8 mouse cellular contexts compared by ENCODE assay signal in the genomic region with DNA sequence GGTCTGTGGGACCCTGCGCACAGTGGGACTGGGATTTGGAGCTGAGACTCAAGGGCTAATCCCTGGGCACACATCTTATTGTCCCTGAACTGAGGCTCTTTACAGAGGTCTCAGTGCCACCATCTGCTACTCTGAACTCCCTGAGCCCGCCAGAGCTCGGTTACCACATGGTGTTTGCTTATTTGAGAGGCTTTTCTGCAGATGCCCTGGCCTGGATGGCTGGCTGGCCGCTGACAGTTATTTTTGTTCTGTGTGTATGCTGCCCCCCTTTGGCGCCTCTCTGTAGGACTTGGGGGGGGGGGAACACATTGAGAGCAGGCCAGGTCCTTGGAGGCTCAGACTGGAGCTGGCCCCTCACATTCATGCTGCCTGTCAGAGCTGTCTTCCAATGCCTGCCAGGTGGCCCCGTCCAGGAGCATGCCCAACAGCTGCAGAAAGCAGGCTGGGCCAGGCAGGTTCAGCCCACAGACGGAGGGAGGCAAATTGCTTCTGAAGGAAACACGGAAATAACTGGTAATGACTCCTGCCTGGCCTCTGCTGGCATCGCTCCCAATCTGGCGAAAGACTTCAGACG. TPM values are rescaled to one million over a fixed set of nuclear protein-coding genes. Genes with fewer than 3 reads are reported as not detected.
DNase-seq lines count a peak whose midpoint lies in the region; ATAC-seq and TF ChIP-seq lines count a peak whose summit lies in the region.

No protein-coding gene starts in this region.

- no peak overlapping the region for H3K4me2 ChIP-seq in forebrain, postnatal 0 days (ENCODE audit: low read depth)
- no peak overlapping the region for H3K4me2 ChIP-seq in midbrain, embryonic 16.5 days (ENCODE audit: low read length)

- no peaks in the 10 kb centered on the region for H3K36me3 ChIP-seq in forebrain, postnatal 0 days (ENCODE audit: insufficient read depth)
- no peaks in the 10 kb centered on the region for H3K36me3 ChIP-seq in midbrain, embryonic 16.5 days (ENCODE audit: control insufficient read depth, insufficient read depth, low read length)

- no peak overlapping the region for H3K27ac ChIP-seq in forebrain, postnatal 0 days (ENCODE audit: low read depth, low read length)
- no peak overlapping the region for H3K27ac ChIP-seq in midbrain, embryonic 16.5 days (ENCODE audit: low read length)

- in situ Hi-C loops in Patski (cut with MboI; ENCODE audit: low pct_unique_long_range_greater_than_20kb): no loop called here

- peak; percentile 9 for TF ChIP-seq CTCF in Patski (IDR thresholded peaks at IDR 0.05)
- peak; percentile 49 for TF ChIP-seq CTCF in forebrain, postnatal 0 days (IDR thresholded peaks at IDR 0.05; ENCODE audit: low read depth)

- no peak overlapping the region for H3K9ac ChIP-seq in forebrain, postnatal 0 days
- no peak overlapping the region for H3K9ac ChIP-seq in midbrain, embryonic 16.5 days (ENCODE audit: low read depth, low read length)

- CTCF ChIA-PET in Patski (lab: Charles Lee): no interaction called here

- no peak for ATAC-seq in Patski
- peak; percentile 74 for ATAC-seq in forebrain, postnatal 0 days
- peak; percentile 66; the same call in 1 of the 2 replicates for ATAC-seq in midbrain, embryonic 16.5 days

- H3K9me3 ChIP-seq in forebrain, postnatal 0 days (ENCODE audit: low read length): no peaks in the 10 kb centered on the region
- no peaks in the 10 kb centered on the region for H3K9me3 ChIP-seq in midbrain, embryonic 16.5 days (replicated peaks; ENCODE audit: control insufficient read depth, low read length, poor library complexity, severe bottlenecking)

- H3K27me3 ChIP-seq in Patski: no peaks in the 10 kb centered on the region
- no peaks in the 10 kb centered on the region for H3K27me3 ChIP-seq in forebrain, postnatal 0 days (ENCODE audit: insufficient read depth, low read length)
- H3K27me3 ChIP-seq in midbrain, embryonic 16.5 days (ENCODE audit: control insufficient read depth, insufficient read depth, low read depth, low read length): no peaks in the 10 kb centered on the region

- WGBS in forebrain, postnatal 0 days: 13% methylated on average over 11 of the region's 11 CpGs
- WGBS in midbrain, embryonic 16.5 days: 14% methylated on average over 11 of the region's 11 CpGs

- POLR2A ChIA-PET in Patski (lab: Charles Lee): no interaction called here

- H3K4me1 ChIP-seq in forebrain, postnatal 0 days (ENCODE audit: insufficient read depth): peaks cover 4% of the 10 kb centered on the region
- peaks cover 5% of the 10 kb centered on the region; the same call in 1 of the 2 replicates for H3K4me1 ChIP-seq in midbrain, embryonic 16.5 days (ENCODE audit: control insufficient read depth, insufficient read depth, low read length)

- no peak overlapping the region for H3K4me3 ChIP-seq in forebrain, postnatal 0 days (ENCODE audit: low read depth, low read length)
- H3K4me3 ChIP-seq in midbrain, embryonic 16.5 days (ENCODE audit: low read depth, low read length): no peak overlapping the region

- peak; percentile 46 for DNase-seq in gastrocnemius, postnatal 10 days
- DNase-seq in gastrocnemius, adult 8-10 months (ENCODE audit: low spot score in 2 of 2): no peak
- no peak for DNase-seq in Patski (ENCODE audit: low read depth, low spot score)
- peak; percentile 46 for DNase-seq in forebrain, postnatal 0 days
- DNase-seq in kidney, postnatal 25 days: peak; percentile 65 to 72
- DNase-seq in T-cell, adult 2 months (ENCODE audit: low spot score): no peak
- no peak for DNase-seq in right cerebral cortex, postnatal 25 days

RNA-seq across cellular contexts. Expression of gene Syf2, which starts 19.9 kb away (rescaled TPM):
- total RNA-seq in gastrocnemius, postnatal 10 days (2021): 10 to 100 TPM; 43.5 to 43.7 TPM
- 10 to 100 TPM; 33.5 to 45.5 (median 39.6) TPM for total RNA-seq in gastrocnemius, adult 8-10 months (2022)
- polyA plus RNA-seq in Patski (2021): 73.5 TPM
- total RNA-seq in forebrain, postnatal 0 days (2014; rRNA removed): 53.3 and 64.9 TPM in 2 replicates
- polyA plus RNA-seq in forebrain, postnatal 0 days (2015; fragmentation: Nextera tagmentation; extraction: Ambion mirVana): 75.0 and 84.9 TPM in 2 replicates
- 61.9 and 64.7 TPM in 2 replicates for polyA plus RNA-seq in midbrain, embryonic 16.5 days (2015; fragmentation: Nextera tagmentation; extraction: Ambion mirVana)

RNA-seq across cellular contexts. Expression of gene Rsrp1, which starts 27.2 kb away (rescaled TPM):
- total RNA-seq in gastrocnemius, postnatal 10 days (2021): 100 to 1,000 TPM in 1 of 2 experiments, 10 to 100 TPM in 1; 91.9 to 142 TPM
- 100 to 1,000 TPM in 2 of 4 experiments, 10 to 100 TPM in 2; 98.0 to 149 (median 104) TPM for total RNA-seq in gastrocnemius, adult 8-10 months (2022)
- 237 TPM for polyA plus RNA-seq in Patski (2021)
- 93.3 and 95.4 TPM in 2 replicates for total RNA-seq in forebrain, postnatal 0 days (2014; rRNA removed)
- polyA plus RNA-seq in forebrain, postnatal 0 days (2015; fragmentation: Nextera tagmentation; extraction: Ambion mirVana): 180 and 225 TPM in 2 replicates
- 576 and 581 TPM in 2 replicates for polyA plus RNA-seq in midbrain, embryonic 16.5 days (2015; fragmentation: Nextera tagmentation; extraction: Ambion mirVana)

RNA-seq across cellular contexts. Expression of gene Tmem50a, which starts 35.8 kb away (rescaled TPM):
- 10 to 100 TPM; 49.9 to 55.1 TPM for total RNA-seq in gastrocnemius, postnatal 10 days (2021)
- total RNA-seq in gastrocnemius, adult 8-10 months (2022): 10 to 100 TPM; 26.4 to 33.9 (median 31.7) TPM
- polyA plus RNA-seq in Patski (2021): 98.5 TPM
- total RNA-seq in forebrain, postnatal 0 days (2014; rRNA removed): 165 and 174 TPM in 2 replicates
- polyA plus RNA-seq in forebrain, postnatal 0 days (2015; fragmentation: Nextera tagmentation; extraction: Ambion mirVana): 200 and 248 TPM in 2 replicates
- 237 and 253 TPM in 2 replicates for polyA plus RNA-seq in midbrain, embryonic 16.5 days (2015; fragmentation: Nextera tagmentation; extraction: Ambion mirVana)

Comparison
In these comparisons a context has a peak if more than half of its experiments do, and no peak if none do; other contexts are left out.
1. DNase-seq: peak in gastrocnemius, postnatal 10 days (single experiment), forebrain, postnatal 0 days (single experiment) and kidney, postnatal 25 days (2 of 2); none in gastrocnemius, adult 8-10 months (0 of 2), Patski (single experiment), T-cell, adult 2 months (single experiment) and right cerebral cortex, postnatal 25 days (single experiment).